Mouse (Mus musculus): ENCODE results near the gene Abcc6. TPM values are rescaled to one million over a fixed set of nuclear protein-coding genes. Genes with fewer than 3 reads are reported as not detected.
A peak's percentile ranks its signal among the peaks of the same experiment; 100 is the strongest.

Abcc6 gene
- polyA plus RNA-seq, 1 experiment: 25.5 TPM

GRCm38 (mm10) chr7:46039873-46040272 lies 9.8 kb upstream of the Abcc6 start:
- WGBS: 22% methylated on average over 2 of the region's 2 CpGs
- no peaks in the 10 kb centered on the region for H3K27me3 ChIP-seq (ENCODE audit: control insufficient read depth, insufficient read depth, low read length)

GRCm38 (mm10) chr7:46037433-46037832 lies 7.3 kb upstream of the Abcc6 start:
- H3K4me1 ChIP-seq (ENCODE audit: control insufficient read depth, insufficient read depth, insufficient read length, low read length): peaks cover 19% of the 10 kb centered on the region
- TF ChIP-seq POLR2A (IDR thresholded peaks at IDR 0.05; ENCODE audit: low read depth, low read length) (no peak), CTCF (IDR thresholded peaks at IDR 0.05; ENCODE audit: extremely low read depth, insufficient read length, insufficient replicate concordance, low read depth, low read length) (no peak)
- H3K27ac ChIP-seq (ENCODE audit: insufficient read depth, low read depth, low read length): peak overlapping the region; percentile 99
- H3K27me3 ChIP-seq (ENCODE audit: control insufficient read depth, insufficient read depth, low read length): no peaks in the 10 kb centered on the region
- H3K36me3 ChIP-seq (ENCODE audit: control insufficient read depth, insufficient read depth, low read length): peaks cover 34% of the 10 kb centered on the region
- no peak overlapping the region for H3K4me3 ChIP-seq (ENCODE audit: low read depth, low read length)
- 33% methylated on average over 6 of the region's 6 CpGs for WGBS

More at GRCm38 (mm10) chr7:46039873-46040272, 9.8 kb upstream of the Abcc6 start:
- Histone ChIP-seq H3K27ac (ENCODE audit: insufficient read depth, low read depth, low read length) (peak overlapping the region; percentile 44), H3K4me1 (ENCODE audit: control insufficient read depth, insufficient read depth, insufficient read length, low read length) (peaks cover 24% of the 10 kb centered on the region), H3K4me3 (ENCODE audit: low read depth, low read length) (no peak overlapping the region), H3K36me3 (ENCODE audit: control insufficient read depth, insufficient read depth, low read length) (peaks cover 52% of the 10 kb centered on the region)
- TF ChIP-seq CTCF (IDR thresholded peaks at IDR 0.05; ENCODE audit: extremely low read depth, insufficient read length, insufficient replicate concordance, low read depth, low read length) (no peak), POLR2A (IDR thresholded peaks at IDR 0.05; ENCODE audit: low read depth, low read length) (no peak)

DNA sequence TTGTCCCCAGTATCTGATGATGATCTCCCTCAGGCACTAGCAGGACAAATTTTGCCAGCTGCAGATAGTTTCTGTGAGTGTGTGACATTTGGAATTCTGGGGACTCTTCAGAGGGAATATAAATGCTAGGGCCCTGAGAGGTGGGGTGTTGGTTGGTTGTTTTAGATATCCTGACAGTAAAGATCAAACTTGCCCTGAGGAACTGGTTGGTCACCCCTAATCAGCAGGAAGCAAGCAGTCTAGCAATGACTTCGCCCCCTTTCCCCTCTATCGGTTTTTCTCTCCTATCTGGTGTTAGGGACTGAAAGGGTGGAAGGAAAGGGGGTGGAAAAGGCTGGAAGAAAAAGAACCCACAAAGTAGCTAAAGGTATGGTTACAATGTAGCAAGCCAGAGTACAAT lies 5.4 kb upstream of the Abcc6 start:
- TF ChIP-seq POLR2A (IDR thresholded peaks at IDR 0.05; ENCODE audit: low read depth, low read length): no peak
- no peak for TF ChIP-seq CTCF (IDR thresholded peaks at IDR 0.05; ENCODE audit: extremely low read depth, insufficient read length, insufficient replicate concordance, low read depth, low read length)
- no peaks in the 10 kb centered on the region for H3K27me3 ChIP-seq (ENCODE audit: control insufficient read depth, insufficient read depth, low read length)
- H3K4me3 ChIP-seq (ENCODE audit: low read depth, low read length): no peak overlapping the region
- H3K4me1 ChIP-seq (ENCODE audit: control insufficient read depth, insufficient read depth, insufficient read length, low read length): peaks cover 24% of the 10 kb centered on the region
- H3K36me3 ChIP-seq (ENCODE audit: control insufficient read depth, insufficient read depth, low read length): peaks cover 17% of the 10 kb centered on the region
- whole genome bisulfite sequencing: 23% methylated on average over 2 of the region's 2 CpGs
- peak overlapping the region; percentile 99; the same call in 1 of the 2 replicates for H3K27ac ChIP-seq (ENCODE audit: insufficient read depth, low read depth, low read length)

- H3K36me3 ChIP-seq (ENCODE audit: control insufficient read depth, insufficient read depth, low read length): peaks cover 15% of the 10 kb centered on the region
- 23% methylated on average over 2 of the region's 2 CpGs for WGBS
- H3K4me3 ChIP-seq (ENCODE audit: low read depth, low read length): peak overlapping the region; percentile 91
- TF ChIP-seq POLR2A (IDR thresholded peaks at IDR 0.05; ENCODE audit: low read depth, low read length) (no peak), CTCF (IDR thresholded peaks at IDR 0.05; ENCODE audit: extremely low read depth, insufficient read length, insufficient replicate concordance, low read depth, low read length) (no peak)
- H3K4me1 ChIP-seq (ENCODE audit: control insufficient read depth, insufficient read depth, insufficient read length, low read length): peaks cover 21% of the 10 kb centered on the region
- no peaks in the 10 kb centered on the region for H3K27me3 ChIP-seq (ENCODE audit: control insufficient read depth, insufficient read depth, low read length)
- peak overlapping the region; percentile 48; the same call in 1 of the 2 replicates for H3K27ac ChIP-seq (ENCODE audit: insufficient read depth, low read depth, low read length)
These were observed 4.9 kb upstream of the Abcc6 start for GRCm38 (mm10) chr7:46034991-46035390.

DNA sequence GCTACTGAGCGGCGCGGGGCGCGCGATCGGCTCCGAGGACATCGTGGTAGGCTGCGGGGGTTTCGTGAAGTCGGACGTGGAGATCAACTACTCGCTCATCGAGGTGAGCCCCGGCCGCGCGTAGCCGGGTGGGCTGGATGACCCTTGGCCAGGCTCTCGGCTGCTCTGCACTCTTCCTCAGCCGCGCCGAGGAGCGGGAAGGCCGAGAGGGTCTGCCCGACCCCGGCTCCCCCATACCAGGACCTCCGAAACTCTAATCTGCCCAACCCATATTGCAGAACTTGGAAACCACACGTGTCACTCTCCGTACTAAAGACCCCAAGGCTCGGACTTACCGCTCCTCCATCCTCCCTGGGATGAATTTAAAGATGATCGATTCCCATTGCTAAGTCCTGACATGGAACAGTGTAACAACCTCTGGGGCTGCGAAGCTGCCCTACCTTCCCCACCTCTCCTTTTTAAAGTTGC lies 3.8 kb upstream of the Abcc6 start:
- TF ChIP-seq POLR2A (IDR thresholded peaks at IDR 0.05; ENCODE audit: low read depth, low read length): no peak
- no peak for TF ChIP-seq CTCF (IDR thresholded peaks at IDR 0.05; ENCODE audit: extremely low read depth, insufficient read length, insufficient replicate concordance, low read depth, low read length)
- Histone ChIP-seq H3K4me1 (ENCODE audit: control insufficient read depth, insufficient read depth, insufficient read length, low read length) (peaks cover 25% of the 10 kb centered on the region), H3K4me3 (ENCODE audit: low read depth, low read length) (peak overlapping the region; percentile 91), H3K27me3 (ENCODE audit: control insufficient read depth, insufficient read depth, low read length) (no peaks in the 10 kb centered on the region), H3K36me3 (ENCODE audit: control insufficient read depth, insufficient read depth, low read length) (peaks cover 9% of the 10 kb centered on the region), H3K27ac (ENCODE audit: insufficient read depth, low read depth, low read length) (peak overlapping the region; percentile 48)
- WGBS: under 1% methylated on average over 35 of the region's 35 CpGs

DNA sequence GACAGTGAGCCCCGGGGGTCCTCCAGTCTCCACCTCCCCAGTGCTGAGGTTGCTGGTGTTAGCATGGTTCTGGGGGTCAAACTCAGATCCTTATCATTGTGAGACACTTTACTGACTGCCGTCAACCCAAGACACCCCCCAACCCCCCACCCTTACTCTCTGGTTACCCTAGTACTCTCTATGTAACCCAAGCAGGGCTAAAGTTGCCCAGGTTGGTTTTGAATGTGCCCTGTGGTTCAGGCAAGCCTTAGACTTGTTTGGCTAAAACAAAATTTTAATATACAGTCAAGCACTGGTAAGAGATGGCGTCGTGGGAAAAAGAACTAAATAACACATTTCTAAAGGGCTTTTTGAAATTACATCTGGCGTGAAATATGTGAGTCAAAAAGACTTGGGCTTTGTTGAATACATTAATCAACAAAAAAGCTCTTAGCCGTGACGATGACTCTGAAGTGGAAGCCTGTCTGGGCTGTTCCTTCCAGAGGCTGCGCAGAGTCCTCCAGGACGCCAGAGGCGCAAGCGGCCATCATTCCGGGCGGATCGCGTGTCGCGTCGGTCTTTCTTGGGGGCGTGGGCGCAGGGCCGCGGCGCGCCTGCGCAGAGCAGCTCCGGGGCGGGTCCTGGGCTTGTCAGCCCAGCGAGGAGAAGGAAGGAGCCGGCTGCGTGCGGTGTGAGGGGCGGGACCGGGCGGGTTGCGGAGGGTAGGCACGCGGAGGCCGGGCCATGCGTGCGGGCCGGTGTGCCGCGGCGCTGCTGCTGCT lies 3.2 kb upstream of the Abcc6 start, which contains the start of gene Nomo1:
Gene Nomo1 (plus strand): TSS at position 590 of the 761 bp plus-strand sequence.
- Histone ChIP-seq H3K27ac (ENCODE audit: insufficient read depth, low read depth, low read length) (peak within 1 kb of the TSS; percentile 48), H3K4me1 (ENCODE audit: control insufficient read depth, insufficient read depth, insufficient read length, low read length) (peaks cover 25% of the 10 kb centered on the region), H3K4me3 (ENCODE audit: low read depth, low read length) (peak within 1 kb of the TSS; percentile 91), H3K36me3 (ENCODE audit: control insufficient read depth, insufficient read depth, low read length) (peaks cover 4% of the 10 kb centered on the region), H3K27me3 (ENCODE audit: control insufficient read depth, insufficient read depth, low read length) (no peaks in the 10 kb centered on the region)
- WGBS: 5% methylated on average over 44 of the region's 44 CpGs
- peak; percentile 79 for TF ChIP-seq CTCF (IDR thresholded peaks at IDR 0.05; ENCODE audit: extremely low read depth, insufficient read length, insufficient replicate concordance, low read depth, low read length)
- TF ChIP-seq POLR2A (IDR thresholded peaks at IDR 0.05; ENCODE audit: low read depth, low read length): peak; percentile 44; the same call in 1 of the 2 replicates

- no peaks in the 10 kb centered on the region for H3K27me3 ChIP-seq (ENCODE audit: control insufficient read depth, insufficient read depth, low read length)
- no peaks in the 10 kb centered on the region for H3K36me3 ChIP-seq (ENCODE audit: control insufficient read depth, insufficient read depth, low read length)
- WGBS: 11% methylated on average over 2 of the region's 2 CpGs
- no peak overlapping the region for H3K4me3 ChIP-seq (ENCODE audit: low read depth, low read length)
- TF ChIP-seq POLR2A (IDR thresholded peaks at IDR 0.05; ENCODE audit: low read depth, low read length): no peak
- TF ChIP-seq CTCF (IDR thresholded peaks at IDR 0.05; ENCODE audit: extremely low read depth, insufficient read length, insufficient replicate concordance, low read depth, low read length): no peak
- peaks cover 14% of the 10 kb centered on the region for H3K4me1 ChIP-seq (ENCODE audit: control insufficient read depth, insufficient read depth, insufficient read length, low read length)
- H3K27ac ChIP-seq (ENCODE audit: insufficient read depth, low read depth, low read length): peak overlapping the region; percentile 72
These were observed 973 bp upstream of the Abcc6 start for GRCm38 (mm10) chr7:46031075-46031474.
